Mouse (Mus musculus) common myeloid progenitor, adult 5-6 weeks (primary cell): ENCODE measurements around the gene Macrod2. TPM values are rescaled to one million over a fixed set of nuclear protein-coding genes. Genes with fewer than 3 reads are reported as not detected.

ENCODE experiments used
- ATAC-seq: replicated peaks from 2 replicates; pipeline ENCODE4 v1.8.0; 2016; ENCODE audit warnings: low read depth, mild to moderate bottlenecking, moderate TSS enrichment, inconsistent platforms; ENCODE audit not compliant: poor library complexity, severe bottlenecking
- total RNA-seq: library from RNA; stranded (forward); fragments of 200-1000, 187-1606 nt; gene quantifications from 2 replicates; pipeline ENCODE4 v1.2.3, GENCODE M21; 2017

Gene Macrod2
- total RNA-seq, 1 experiment from 2014 or later: 10.0 TPM

- ATAC-seq: no peak
Observed at GRCm38 (mm10) chr2:141388632-141389031, 993.5 kb downstream of the Macrod2 start.

GRCm38 (mm10) chr2:141391229-141391628, 996.1 kb downstream of the Macrod2 start:
- no peak for ATAC-seq

GRCm38 (mm10) chr2:141394806-141395205, 999.7 kb downstream of the Macrod2 start:
- ATAC-seq: no peak

GRCm38 (mm10) chr2:141408766-141409165, 1013.7 kb downstream of the Macrod2 start:
- no peak for ATAC-seq

GRCm38 (mm10) chr2:141416436-141416835, 1021.3 kb downstream of the Macrod2 start:
- ATAC-seq: no peak

GRCm38 (mm10) chr2:141416855-141417544, 1021.9 kb downstream of the Macrod2 start:
- ATAC-seq: no peak

GRCm38 (mm10) chr2:141419806-141420205, 1024.7 kb downstream of the Macrod2 start:
- no peak for ATAC-seq

- ATAC-seq: no peak
Observed at GRCm38 (mm10) chr2:141434084-141434483, 1039.0 kb downstream of the Macrod2 start.

GRCm38 (mm10) chr2:141434731-141435570, 1039.8 kb downstream of the Macrod2 start:
- no peak for ATAC-seq

GRCm38 (mm10) chr2:141441896-141442295, 1046.8 kb downstream of the Macrod2 start:
- no peak for ATAC-seq

- no peak for ATAC-seq
Observed at GRCm38 (mm10) chr2:141449078-141449680, 1054.1 kb downstream of the Macrod2 start.

GRCm38 (mm10) chr2:141463946-141464345, 1068.8 kb downstream of the Macrod2 start:
- ATAC-seq: no peak

- no peak for ATAC-seq
Observed at GRCm38 (mm10) chr2:141472791-141473190, 1077.7 kb downstream of the Macrod2 start.

GRCm38 (mm10) chr2:141477585-141477984, 1082.5 kb downstream of the Macrod2 start:
- no peak for ATAC-seq

- ATAC-seq: no peak
Observed at GRCm38 (mm10) chr2:141490518-141490917, 1095.4 kb downstream of the Macrod2 start.

- no peak for ATAC-seq
Observed at GRCm38 (mm10) chr2:141505451-141505850, 1110.3 kb downstream of the Macrod2 start.

GRCm38 (mm10) chr2:141507929-141508897, 1113.1 kb downstream of the Macrod2 start:
- ATAC-seq: no peak

GRCm38 (mm10) chr2:141514976-141515375, 1119.9 kb downstream of the Macrod2 start:
- ATAC-seq: no peak

- no peak for ATAC-seq
Observed at GRCm38 (mm10) chr2:141522081-141522480, 1127.0 kb downstream of the Macrod2 start.

- ATAC-seq: no peak
Observed at GRCm38 (mm10) chr2:141545877-141546276, 1150.8 kb downstream of the Macrod2 start.
